Comparison of ENCODE assay signal across 17 mouse cellular contexts in genomic region chr5:124365754-124366153, GRCm38 (mm10).
"Had no signal": no experiment of that assay in that cellular context is flagged by ENCODE, and none has a peak within 500 bp of the region (broad histone marks: within the 10 kb centered on the region; RNA-seq: fewer than 3 reads in every experiment).

No protein-coding gene starts in this region.

- ATAC-seq: liver, embryonic 12.5 days; liver, postnatal 0 days; lung, postnatal 0 days; midbrain, embryonic 13.5 days; midbrain, embryonic 15.5 days; midbrain, embryonic 16.5 days had no signal

- DNase-seq: left cerebral cortex, postnatal 4 days; liver; liver, embryonic 13.5 days; liver, postnatal 0 days; lung, adult 18-20 months; lung, adult 2 months; lung, embryonic 14.5 days; lung, postnatal 10 days; lung, postnatal 14 days; lung, postnatal 36 days; lung, postnatal 4 days; midbrain, embryonic 14.5 days had no signal
